Mouse (Mus musculus): ENCODE results near the gene Grik2. TPM values are rescaled to one million over a fixed set of nuclear protein-coding genes. Genes with fewer than 3 reads are reported as not detected.
"Not testable (repeated sequence)": the region's sequence is repeated elsewhere in the genome, so short reads cannot be mapped to it uniquely, and the experiment has no call there.

The Grik2 gene
- total RNA-seq, 2 experiments from 2014 or later = 0.44 to 0.45 TPM

- DNase-seq (ENCODE audit: low spot score) = no peak
- intact Hi-C loops (cut with DNase I) = no loop called here
Observed at GRCm38 (mm10) chr10:49382996-49383395, 405.6 kb downstream of the Grik2 start.

- intact Hi-C loops (cut with DNase I) = no loop called here
- no peak for DNase-seq (ENCODE audit: low spot score)
Observed at GRCm38 (mm10) chr10:49381852-49382251, 406.7 kb downstream of the Grik2 start.

GRCm38 (mm10) chr10:49368601-49369000 is 420.0 kb downstream of the Grik2 start:
- no peak for DNase-seq (ENCODE audit: low spot score)
- intact Hi-C loops (cut with DNase I) = no loop called here

GRCm38 (mm10) chr10:49365262-49365661 is 423.3 kb downstream of the Grik2 start:
- intact Hi-C loops (cut with DNase I) = no loop called here

GRCm38 (mm10) chr10:49322413-49322812 is 466.2 kb downstream of the Grik2 start:
- DNase-seq (ENCODE audit: low spot score) = no peak

More at GRCm38 (mm10) chr10:49365262-49365661, 423.3 kb downstream of the Grik2 start:
- no peak for DNase-seq (ENCODE audit: low spot score)

GRCm38 (mm10) chr10:49319880-49320279 is 468.7 kb downstream of the Grik2 start:
- intact Hi-C loops (cut with DNase I) = no loop called here
- no peak for DNase-seq (ENCODE audit: low spot score)

More at GRCm38 (mm10) chr10:49322413-49322812, 466.2 kb downstream of the Grik2 start:
- intact Hi-C loops (cut with DNase I) = no loop called here

- DNase-seq (ENCODE audit: low spot score) = no peak
- intact Hi-C loops (cut with DNase I) = no loop called here
Observed at GRCm38 (mm10) chr10:49256247-49256939, 532.2 kb downstream of the Grik2 start.

- intact Hi-C loops (cut with DNase I); DNase-seq (ENCODE audit: low spot score): not testable (repeated sequence)
Observed at GRCm38 (mm10) chr10:49237356-49237755, 551.2 kb downstream of the Grik2 start.

- DNase-seq (ENCODE audit: low spot score); intact Hi-C loops (cut with DNase I): not testable (repeated sequence)
Observed at GRCm38 (mm10) chr10:49236844-49237243, 551.7 kb downstream of the Grik2 start.

- DNase-seq (ENCODE audit: low spot score) = no peak
- intact Hi-C loops (cut with DNase I) = no loop called here
Observed at GRCm38 (mm10) chr10:49220096-49220495, 568.5 kb downstream of the Grik2 start.

- intact Hi-C loops (cut with DNase I) = no loop called here
- DNase-seq (ENCODE audit: low spot score) = no peak
Observed at GRCm38 (mm10) chr10:49219631-49220030, 568.9 kb downstream of the Grik2 start.

- intact Hi-C loops (cut with DNase I) = no loop called here
- no peak for DNase-seq (ENCODE audit: low spot score)
Observed at GRCm38 (mm10) chr10:49191773-49192371, 596.7 kb downstream of the Grik2 start.

GRCm38 (mm10) chr10:49191291-49191690 is 597.3 kb downstream of the Grik2 start:
- intact Hi-C loops (cut with DNase I) = no loop called here
- DNase-seq (ENCODE audit: low spot score) = no peak

- intact Hi-C loops (cut with DNase I) = no loop called here
Observed at GRCm38 (mm10) chr10:49154134-49154533, 634.4 kb downstream of the Grik2 start.

GRCm38 (mm10) chr10:49151496-49151895 is 637.1 kb downstream of the Grik2 start:
- intact Hi-C loops (cut with DNase I); DNase-seq (ENCODE audit: low spot score): not testable (repeated sequence)

More at GRCm38 (mm10) chr10:49154134-49154533, 634.4 kb downstream of the Grik2 start:
- no peak for DNase-seq (ENCODE audit: low spot score)

GRCm38 (mm10) chr10:49149714-49150113 is 638.9 kb downstream of the Grik2 start:
- intact Hi-C loops (cut with DNase I) = no loop called here
- no peak for DNase-seq (ENCODE audit: low spot score)

- intact Hi-C loops (cut with DNase I) = no loop called here
Observed at GRCm38 (mm10) chr10:49142658-49143057, 645.9 kb downstream of the Grik2 start.

GRCm38 (mm10) chr10:49136816-49137215 is 651.8 kb downstream of the Grik2 start:
- intact Hi-C loops (cut with DNase I) = no loop called here
- DNase-seq (ENCODE audit: low spot score) = no peak

More at GRCm38 (mm10) chr10:49142658-49143057, 645.9 kb downstream of the Grik2 start:
- no peak for DNase-seq (ENCODE audit: low spot score)

- intact Hi-C loops (cut with DNase I) = no loop called here
- no peak for DNase-seq (ENCODE audit: low spot score)
Observed at GRCm38 (mm10) chr10:49131311-49131710, 657.3 kb downstream of the Grik2 start.

GRCm38 (mm10) chr10:49050339-49050738 is 738.2 kb downstream of the Grik2 start:
- no peak for DNase-seq (ENCODE audit: low spot score)
- intact Hi-C loops (cut with DNase I) = no loop called here

GRCm38 (mm10) chr10:49049391-49049790 is 739.2 kb downstream of the Grik2 start:
- DNase-seq (ENCODE audit: low spot score) = no peak
- intact Hi-C loops (cut with DNase I) = no loop called here

Data from heart, postnatal 25 days (tissue).